Comparison of ENCODE assay signal across 1 mouse cellular context in the genomic region with DNA sequence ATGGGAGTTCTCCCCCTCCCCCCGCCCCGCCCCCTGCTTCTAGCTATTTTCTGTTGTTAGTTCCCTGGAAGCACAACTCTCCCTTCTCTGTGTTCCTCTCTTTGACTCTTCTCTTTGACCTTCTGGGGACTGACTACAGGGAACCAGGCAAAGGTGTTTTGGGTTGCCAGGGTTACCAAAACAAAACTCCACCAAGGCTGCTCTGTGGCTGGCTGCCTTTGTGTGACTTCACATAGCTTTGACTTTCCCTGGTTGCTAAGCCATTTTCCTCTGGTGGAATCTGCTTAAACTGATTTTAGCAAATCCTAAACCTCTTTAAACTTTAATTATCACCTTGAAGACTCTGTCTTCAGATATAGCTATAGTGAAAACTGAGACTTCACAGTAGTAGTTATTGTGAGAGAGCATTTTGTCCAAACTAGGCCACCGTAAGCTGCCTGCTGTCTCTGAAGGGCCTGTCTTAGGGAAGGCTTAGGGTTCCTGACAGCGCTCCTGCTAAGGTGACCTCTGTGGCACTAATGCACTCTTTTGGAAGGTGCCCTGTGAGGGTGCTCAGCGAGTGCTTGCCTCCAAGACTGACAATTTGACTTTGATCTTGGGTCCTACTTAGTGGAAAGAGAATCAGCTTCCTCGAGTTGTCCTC.
TF ChIP-seq lines count a peak whose summit lies in the region.

No protein-coding gene starts in this region.

TF ChIP-seq in MEL, 35 proteins besides CTCF, POLR2A, EP300 and RAD21:
- TF ChIP-seq KAT2A (conservative IDR thresholded peaks at IDR 0.05; ENCODE audit: low read depth, low read length) (no peak), CHD2 (IDR thresholded peaks at IDR 0.05; ENCODE audit: low read length) (no peak), POLR2AphosphoS5 (IDR thresholded peaks at IDR 0.05; ENCODE audit: borderline replicate concordance, low read depth, low read length) (no peak), ZC3H11A (IDR thresholded peaks at IDR 0.05; ENCODE audit: low read depth, low read length) (no peak), ZKSCAN1 (IDR thresholded peaks at IDR 0.05; ENCODE audit: low read depth, low read length) (no peak), BHLHE40 (IDR thresholded peaks at IDR 0.05; ENCODE audit: borderline replicate concordance, low read depth, low read length) (no peak), MXI1 (IDR thresholded peaks at IDR 0.05; ENCODE audit: low read depth, low read length) (no peak), HCFC1 (IDR thresholded peaks at IDR 0.05; ENCODE audit: low read depth, low read length) (no peak), ZNF384 (IDR thresholded peaks at IDR 0.05; ENCODE audit: low read depth, low read length) (no peak), MYC (IDR thresholded peaks at IDR 0.05; ENCODE audit: low read depth, low read length) (no peak), TAL1 (IDR thresholded peaks at IDR 0.05; ENCODE audit: low read length) (no peak), MAFK (IDR thresholded peaks at IDR 0.05; ENCODE audit: borderline replicate concordance, low read depth, low read length) (no peak), MYB (IDR thresholded peaks at IDR 0.05; ENCODE audit: low read depth, low read length) (no peak), POLR2AphosphoS2 (IDR thresholded peaks at IDR 0.05; ENCODE audit: low read length) (no peak), ELF1 (IDR thresholded peaks at IDR 0.05; ENCODE audit: low read depth, low read length) (no peak)
